Mouse (Mus musculus) liver, embryonic 14 days (tissue): ENCODE results near the gene Sp100. TPM values are rescaled to one million over a fixed set of nuclear protein-coding genes. Genes with fewer than 3 reads are reported as not detected.

Experiments used
- polyA plus RNA-seq: library from polyadenylated mRNA; depleted of rRNA; stranded (reverse); fragments of >200 nt; gene quantifications from 2 replicates; pipeline ENCODE4 v1.2.3, GENCODE M21; 2012; rRNA removed

Gene Sp100
- 2.2 and 3.7 TPM in 2 replicates for polyA plus RNA-seq

DNA sequence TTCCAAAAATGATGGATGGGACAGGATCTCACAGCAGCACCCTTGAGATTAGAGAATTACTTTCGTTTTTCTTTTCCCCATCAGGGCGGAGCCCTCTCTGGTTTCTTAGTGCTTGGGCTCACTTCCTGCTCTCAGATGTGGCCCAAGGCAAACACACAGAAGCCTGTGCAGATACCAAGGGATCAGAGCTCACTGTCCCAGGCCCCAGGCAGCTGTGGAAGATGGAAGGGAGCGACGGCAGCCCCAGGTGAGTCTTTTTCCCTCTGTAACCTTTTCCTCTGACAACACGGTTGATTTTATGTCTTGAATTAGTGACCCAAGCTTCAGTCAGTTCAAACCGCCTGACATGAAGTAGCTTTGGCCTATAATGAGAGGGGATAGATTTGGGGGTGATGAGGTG, at the start of gene Sp100:
Sp100 (plus strand) TSS at position 108 of the 400 bp plus-strand sequence.

GRCm38 (mm10) chr1:85600078-85600477, 49.7 kb upstream of the Sp100 start, which contains the start of gene Sp140:
TSS of gene Sp140 (plus strand) at chr1:85600378.

Other genes with a start within 250 kb of the Sp100 start
- 0.17 TPM in 1 of 2 replicates, not detected in the other for gene G530012D18Rik, start 74.3 kb upstream of the Sp100 start, polyA plus RNA-seq
- 4.5 and 6.0 TPM in 2 replicates for gene Sp110, start 51.2 kb upstream of the Sp100 start, polyA plus RNA-seq
- 2.8 and 3.0 TPM in 2 replicates for gene Sp140, start 49.6 kb upstream of the Sp100 start, polyA plus RNA-seq
- gene A630001G21Rik, start 128.7 kb downstream of the Sp100 start, polyA plus RNA-seq: 2.6 and 3.5 TPM in 2 replicates
- gene Cab39, start 143.5 kb downstream of the Sp100 start, polyA plus RNA-seq: 20.3 and 23.8 TPM in 2 replicates
- 20.8 and 23.7 TPM in 2 replicates for gene Itm2c, start 244.3 kb downstream of the Sp100 start, polyA plus RNA-seq